Mouse (Mus musculus) T-cell, adult 2 months (primary cell): ENCODE measurements around the gene Mto1.
"Not testable (repeated sequence)": the region's sequence is repeated elsewhere in the genome, so short reads cannot be mapped to it uniquely, and the experiment has no call there.

Experiments
- DNase-seq: peaks from one replicate; pipeline ENCODE4 v3.0.0; 2022; ENCODE audit warnings: low spot score

Gene Mto1

DNA sequence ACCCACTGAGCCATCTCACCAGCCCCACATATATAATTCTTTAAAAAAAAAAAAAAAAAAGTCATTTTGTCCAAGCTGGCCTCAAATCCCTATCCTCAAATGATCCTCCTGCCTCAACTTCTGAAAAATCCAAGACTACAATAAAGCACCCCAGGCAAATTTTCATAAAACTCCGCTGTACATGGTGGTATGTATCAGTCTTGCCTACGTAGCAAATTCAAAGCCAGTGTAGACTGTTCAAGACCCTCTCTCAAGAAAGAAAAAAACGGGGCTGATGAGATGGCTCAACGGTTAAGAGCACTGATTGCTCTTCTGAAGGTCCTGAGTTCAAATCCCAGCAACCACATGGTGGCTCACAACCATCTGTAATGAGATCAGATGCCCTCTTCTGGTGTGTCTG lies 27.9 kb downstream of the Mto1 start:
- no peak for DNase-seq

DNA sequence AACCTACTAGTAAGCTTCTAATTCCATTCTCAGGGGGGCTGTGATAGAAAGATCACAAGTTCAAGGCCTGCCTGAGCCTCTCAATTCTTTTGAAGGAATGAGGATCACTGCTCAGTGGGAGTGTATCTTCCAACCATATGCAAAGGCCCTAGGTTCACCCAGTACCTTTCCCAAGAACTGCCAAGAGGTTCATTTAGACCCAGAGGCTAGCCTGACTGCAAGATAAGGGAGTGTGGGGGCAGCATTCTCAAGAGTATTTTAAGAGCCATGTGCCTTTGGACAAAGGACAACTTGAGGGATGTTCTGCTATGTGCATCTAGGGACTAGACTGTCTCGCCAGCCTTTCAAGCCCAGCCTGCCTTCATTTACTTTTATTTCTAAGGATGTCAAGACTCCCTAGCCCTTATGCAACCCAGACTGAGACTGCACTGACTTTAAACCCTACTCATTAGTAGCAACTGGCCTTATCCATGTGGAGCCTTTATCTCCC lies 28.6 kb downstream of the Mto1 start:
- no peak for DNase-seq

DNA sequence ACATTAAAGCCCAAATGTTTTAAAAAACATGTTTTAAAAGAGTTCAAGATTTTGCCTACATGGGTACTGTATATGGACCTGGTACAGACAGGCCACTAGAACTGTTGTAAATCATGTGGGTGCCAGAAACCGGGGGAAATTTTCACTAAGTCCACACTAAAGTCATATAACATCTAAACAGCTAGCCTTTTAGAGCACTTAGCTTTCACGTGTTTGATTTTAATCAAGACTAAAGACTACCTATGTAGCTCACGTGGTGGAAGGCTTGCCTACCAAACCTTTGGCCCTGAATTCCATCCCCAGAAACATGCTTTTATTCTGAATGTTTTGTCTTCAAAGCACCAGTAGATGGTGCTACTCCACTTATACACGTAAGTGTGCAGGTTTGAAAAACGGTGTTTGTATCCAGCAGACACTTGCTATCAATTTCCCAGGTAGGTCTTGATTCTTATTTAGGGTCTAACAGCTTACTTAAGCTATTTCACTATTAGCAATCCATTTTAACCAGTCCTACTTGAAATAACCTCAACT lies 29.1 kb downstream of the Mto1 start:
- peak; percentile 32 for DNase-seq

DNA sequence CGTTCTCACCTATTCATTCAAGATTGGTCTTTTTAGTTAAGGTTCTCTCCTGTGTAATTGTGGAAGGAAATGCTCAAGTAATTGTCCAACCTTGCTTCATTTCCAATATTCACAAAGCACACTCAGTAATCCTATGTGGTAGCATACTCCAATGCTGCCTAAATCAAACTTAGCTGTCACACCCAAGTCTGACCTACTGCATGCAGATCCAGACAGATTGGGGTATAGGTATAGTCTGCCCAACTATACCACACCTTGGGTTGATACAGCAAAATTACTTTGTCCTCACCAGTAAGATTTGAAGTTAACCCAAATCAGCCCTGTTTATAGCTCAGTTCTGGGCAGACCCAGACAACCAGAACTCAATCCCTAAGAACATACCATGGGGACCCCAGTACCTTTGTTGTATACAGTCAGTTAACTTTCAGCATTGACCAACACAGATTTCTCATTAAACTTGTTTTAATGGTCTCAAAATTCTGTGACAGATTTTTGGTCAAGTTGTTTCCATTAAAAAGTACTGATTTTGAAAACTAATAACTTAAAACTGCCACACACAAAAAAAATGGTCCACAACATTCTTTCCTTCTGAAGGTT lies 30.1 kb downstream of the Mto1 start:
- DNase-seq, result not testable (repeated sequence)

DNA sequence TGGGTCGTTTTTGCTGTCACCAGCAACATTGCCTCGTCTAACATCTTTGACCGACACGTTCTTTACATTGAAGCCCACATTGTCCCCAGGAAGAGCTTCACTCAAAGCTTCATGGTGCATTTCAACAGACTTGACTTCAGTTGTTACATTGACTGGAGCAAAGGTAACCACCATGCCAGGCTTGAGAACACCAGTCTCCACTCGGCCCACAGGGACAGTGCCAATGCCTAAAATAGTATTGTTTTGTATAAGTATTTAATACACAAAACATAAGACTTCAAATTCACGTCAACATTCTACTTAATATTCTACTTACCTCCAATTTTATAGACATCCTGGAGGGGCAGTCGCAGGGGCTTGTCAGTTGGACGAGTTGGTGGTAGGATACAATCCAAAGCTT lies 31.3 kb downstream of the Mto1 start:
- DNase-seq, result not testable (repeated sequence)

DNA sequence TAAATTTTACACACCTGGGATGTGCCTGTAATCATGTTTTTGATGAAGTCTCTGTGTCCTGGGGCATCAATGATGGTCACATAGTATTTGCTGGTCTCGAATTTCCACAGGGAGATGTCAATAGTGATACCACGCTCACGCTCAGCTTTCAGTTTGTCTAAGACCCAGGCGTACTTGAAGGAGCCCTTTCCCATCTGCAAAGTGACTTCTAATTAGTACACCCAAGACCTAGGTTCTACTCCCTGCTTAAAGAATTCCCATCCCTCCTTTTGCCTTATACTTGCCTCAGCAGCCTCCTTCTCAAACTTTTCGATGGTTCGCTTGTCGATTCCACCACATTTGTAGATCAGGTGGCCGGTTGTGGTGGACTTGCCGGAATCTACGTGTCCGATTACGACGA lies 32.2 kb downstream of the Mto1 start:
- DNase-seq, result peak; percentile 17

DNA sequence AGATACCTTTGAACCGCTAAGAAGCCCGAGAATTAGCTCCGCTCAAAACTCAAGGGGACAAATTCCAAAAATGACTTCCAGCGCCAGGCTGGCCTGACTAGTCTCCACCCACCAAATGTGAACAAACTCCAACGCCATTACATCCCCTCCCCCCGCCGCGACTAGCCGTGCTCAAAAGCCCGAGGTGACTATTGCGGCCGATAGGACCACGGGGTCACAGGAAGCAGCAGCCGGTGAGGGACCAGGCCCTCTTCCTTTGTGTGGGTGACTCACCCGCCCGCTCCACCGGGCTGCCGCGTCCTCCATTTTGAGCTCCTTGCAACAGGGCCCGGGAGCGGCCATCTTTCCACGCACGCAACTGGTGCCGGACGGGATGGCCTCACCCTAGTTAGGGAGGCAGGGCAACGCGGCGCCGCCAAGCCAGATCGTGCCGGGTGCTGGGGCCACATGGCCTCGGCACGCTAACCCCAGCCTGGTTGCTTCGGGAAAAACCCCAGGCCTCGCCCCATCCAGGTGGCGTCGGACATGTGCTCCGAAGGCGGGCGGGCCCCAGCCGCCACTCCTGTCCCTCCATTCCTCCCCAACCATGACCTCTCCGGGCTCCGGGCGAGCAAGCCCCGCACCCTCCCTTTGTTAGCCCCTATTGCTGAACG lies 32.8 kb downstream of the Mto1 start:
- DNase-seq, result peak; percentile 80

DNA sequence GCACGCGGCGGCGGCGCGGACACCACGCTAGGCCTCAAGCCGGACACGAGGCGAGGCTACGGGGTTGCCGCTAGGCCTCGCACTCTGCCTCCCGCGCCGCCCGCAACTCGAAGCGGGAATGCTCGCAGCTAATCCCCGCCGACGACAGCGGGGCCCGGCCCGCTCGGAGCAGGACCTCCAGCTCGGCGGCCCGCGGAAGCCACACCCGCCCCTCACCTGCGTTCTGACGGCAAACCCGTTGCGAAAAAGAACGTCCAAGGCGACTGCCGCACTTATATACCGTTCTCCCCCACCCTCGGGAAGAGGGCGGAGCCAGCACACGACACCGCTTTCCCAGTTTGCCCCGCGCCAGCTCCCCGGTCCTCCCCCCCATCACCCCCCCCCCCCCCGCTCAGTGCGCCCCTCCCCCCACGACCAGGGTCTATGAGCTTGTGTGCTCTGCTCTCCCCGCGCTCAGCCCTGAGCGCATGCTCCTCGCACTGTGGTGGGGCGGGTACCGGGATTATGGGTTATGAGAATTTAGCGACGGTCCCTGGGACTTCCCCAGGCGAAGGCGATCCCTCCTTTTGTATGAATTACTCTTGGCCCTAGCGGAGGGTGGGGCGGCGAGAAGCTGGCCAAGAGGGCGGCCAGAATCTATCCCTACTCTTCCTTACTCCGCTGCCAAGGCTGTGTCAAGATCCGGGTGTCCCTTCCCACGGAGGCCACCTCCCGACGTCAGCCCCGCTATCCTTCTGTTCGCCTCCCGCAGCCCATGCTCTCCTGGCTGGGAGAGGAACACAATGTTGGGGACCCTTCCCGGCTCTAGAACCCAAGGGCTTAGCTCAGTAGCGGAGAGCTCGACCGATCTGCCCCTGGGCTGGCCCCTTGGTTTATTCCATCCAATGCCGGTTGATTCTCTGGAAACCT lies 33.7 kb downstream of the Mto1 start:
- DNase-seq, result peak; percentile 95

DNA sequence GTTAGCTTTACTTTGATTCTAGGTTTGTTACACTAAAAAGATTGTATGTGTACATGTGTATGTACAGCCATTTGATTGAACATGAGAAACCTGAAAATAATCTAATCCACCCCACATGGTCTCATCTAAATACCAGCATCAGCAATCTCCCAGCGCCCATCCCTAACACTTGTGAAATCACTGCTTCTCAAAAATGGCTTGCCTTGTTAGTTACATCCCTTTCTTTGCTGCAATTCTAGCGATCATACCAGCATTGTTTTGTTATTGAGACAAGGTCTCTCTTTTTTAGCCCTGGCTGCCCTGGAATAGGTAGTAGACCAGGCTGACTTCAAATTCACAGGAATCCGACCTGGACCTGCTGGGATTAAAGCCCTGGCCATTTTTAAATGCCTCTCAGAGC lies 34.4 kb downstream of the Mto1 start:
- no peak for DNase-seq

DNA sequence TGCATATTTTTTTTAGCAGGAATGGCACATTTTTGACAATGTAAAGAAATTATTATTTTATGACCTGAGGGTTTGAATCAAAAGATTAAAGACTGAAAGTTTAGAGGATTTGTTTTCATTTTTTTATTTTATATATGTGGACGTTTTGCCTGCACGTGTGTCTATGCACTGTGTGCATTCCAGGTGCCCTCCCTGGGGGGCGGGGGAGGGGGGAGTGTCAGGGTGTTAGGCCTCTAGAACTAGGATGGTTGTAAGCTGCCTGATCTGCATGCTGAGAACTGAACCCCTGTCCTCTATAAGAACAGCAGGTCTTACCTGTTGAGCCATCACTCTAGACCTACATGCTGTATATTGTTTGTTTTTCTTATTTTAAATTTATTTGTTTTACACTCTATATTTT lies 36.7 kb downstream of the Mto1 start:
- no peak for DNase-seq

DNA sequence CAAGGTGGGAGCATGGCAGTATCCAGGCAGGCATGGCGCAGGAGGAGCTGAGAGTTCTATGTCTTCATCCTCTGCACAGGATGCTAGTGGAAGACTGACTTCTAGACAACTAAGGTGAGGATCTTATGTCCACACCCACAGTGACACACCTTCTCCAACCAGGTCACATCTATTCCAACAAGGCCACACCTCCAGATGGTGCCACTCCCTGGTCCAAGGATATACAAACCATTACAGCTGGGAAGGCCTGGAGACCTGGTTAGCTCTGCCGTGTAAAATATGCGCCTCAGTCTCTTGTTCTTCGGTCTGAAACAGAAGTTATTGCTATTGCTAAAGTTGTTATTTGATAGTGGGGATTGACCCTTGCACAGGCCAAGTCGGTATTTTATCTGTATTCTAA lies 40.0 kb downstream of the Mto1 start:
- DNase-seq, result not testable (repeated sequence)

DNA sequence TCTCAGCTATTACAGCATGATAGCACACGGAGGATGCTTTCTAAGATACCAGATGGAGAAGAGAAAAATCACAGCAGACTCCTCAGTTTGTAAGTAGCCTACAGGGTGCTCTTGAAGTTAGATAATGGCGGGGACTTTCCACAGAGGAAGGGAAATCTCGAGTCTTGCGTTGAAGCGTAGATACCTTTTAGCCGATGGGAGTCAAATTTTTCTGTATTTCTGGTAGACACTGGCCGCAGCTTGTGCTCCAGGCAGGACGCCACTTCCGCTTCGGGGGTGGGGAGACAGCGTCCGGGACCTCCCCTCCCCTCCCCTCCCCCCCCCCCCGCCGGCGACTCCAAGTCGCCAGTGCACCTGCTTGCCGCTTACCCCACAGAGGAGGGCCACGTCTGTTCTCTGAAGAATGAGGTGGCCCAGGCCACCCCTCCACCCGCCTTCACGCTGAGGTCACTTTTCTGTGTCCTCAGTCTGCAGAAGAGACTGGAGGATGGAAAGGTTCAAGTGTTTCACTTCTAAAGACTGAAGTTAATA lies 40.9 kb downstream of the Mto1 start, which contains the start of gene Eef1a1:
Eef1a1 (minus strand) TSS at position 262 of the 531 bp plus-strand sequence.
- DNase-seq, result peak; percentile 60

DNA sequence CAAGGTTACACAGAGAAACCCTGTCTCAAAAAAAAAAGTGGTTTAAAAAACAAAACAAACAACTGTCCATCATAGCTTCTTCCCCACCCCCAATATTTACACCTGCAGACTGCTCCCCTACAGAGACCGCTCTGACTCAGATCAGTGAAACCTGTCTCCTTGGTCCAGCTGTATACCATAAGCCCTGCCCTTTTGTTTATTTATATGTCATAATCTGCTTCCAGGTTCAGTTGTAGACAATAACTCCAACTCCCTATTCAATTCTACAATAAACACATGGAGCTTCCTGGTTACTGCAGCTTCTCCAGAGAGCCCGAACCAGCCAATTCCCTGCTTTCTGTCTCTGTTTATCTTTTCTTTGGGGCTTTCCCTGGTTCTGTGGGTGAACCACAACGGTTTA lies 43.2 kb downstream of the Mto1 start:
- no peak for DNase-seq

DNA sequence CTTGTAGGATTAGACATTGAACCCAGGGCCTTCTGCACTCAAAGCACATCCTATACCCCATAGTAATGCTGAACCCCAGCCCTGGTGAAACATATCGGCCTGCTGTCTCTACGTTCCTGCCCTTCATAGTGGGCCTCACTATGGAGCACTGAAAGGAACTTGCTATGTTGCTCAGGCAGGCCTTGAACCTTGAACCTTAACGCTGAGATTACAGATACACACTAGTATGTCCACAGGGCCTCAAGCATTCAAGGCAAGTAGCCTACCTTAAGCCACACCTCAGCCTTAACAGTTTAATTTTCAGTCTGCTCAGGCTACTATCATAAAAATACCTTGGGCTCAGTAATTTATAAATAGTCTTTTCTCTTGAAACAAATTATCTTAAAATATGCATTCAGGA lies 44.2 kb downstream of the Mto1 start:
- DNase-seq, result no peak

DNA sequence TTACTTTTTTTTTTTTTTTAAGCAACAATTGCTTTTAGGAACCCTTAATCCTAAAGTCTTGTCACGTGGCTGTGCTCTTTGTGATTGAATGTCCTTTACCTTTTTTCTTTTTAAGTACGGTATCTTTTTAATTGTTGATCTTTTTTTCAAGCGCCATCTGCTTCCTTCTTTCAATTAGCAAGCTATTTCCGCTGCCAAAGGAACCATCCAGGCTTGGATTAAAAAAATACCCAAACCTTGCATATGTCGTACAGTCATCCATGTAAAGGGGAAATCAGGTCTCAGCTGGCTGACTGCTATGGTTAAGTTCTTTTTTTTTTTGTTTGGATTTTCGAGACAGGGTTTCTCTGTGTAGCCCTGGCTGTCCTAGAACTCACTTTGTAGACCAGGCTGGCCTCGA lies 45.2 kb downstream of the Mto1 start:
- DNase-seq, result no peak

DNA sequence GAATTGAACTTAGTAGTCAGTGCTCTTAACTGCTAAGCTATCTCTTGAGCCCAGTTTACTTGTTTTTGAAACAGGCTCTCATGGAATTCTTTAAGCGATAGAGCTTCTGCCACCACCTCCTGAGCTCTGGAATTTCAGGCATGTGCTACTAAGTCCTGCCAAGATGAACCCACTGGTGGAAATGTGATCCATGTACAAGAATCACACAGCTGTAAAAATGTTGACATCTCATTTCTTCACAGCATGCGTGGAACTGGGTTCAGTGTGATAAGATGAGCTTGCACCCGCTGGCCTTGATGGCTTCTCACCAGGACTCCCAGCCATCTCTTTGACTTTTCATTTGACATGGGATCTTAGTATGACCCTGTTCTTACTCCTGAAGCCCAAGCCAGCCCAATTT lies 52.4 kb downstream of the Mto1 start:
- DNase-seq, result no peak

DNA sequence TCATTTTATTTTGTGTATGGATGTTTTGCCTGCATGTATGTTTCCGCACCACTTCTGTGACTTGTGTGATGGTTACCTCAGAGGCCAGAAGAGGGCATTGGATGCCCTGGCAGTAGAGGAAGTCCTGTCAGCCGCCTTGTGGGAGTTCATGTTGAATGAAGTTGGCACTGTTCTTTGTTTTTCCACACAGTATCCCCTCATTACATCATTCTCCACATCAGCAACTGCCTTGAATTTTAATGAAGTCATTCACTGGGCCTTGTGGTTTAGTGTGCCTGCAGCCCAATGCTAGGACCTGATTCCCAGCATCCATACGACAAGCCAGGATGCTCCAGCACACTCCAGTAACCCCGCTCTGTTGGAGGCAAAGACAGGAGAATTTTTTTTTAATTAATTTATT lies 53.3 kb downstream of the Mto1 start:
- DNase-seq, result no peak

DNA sequence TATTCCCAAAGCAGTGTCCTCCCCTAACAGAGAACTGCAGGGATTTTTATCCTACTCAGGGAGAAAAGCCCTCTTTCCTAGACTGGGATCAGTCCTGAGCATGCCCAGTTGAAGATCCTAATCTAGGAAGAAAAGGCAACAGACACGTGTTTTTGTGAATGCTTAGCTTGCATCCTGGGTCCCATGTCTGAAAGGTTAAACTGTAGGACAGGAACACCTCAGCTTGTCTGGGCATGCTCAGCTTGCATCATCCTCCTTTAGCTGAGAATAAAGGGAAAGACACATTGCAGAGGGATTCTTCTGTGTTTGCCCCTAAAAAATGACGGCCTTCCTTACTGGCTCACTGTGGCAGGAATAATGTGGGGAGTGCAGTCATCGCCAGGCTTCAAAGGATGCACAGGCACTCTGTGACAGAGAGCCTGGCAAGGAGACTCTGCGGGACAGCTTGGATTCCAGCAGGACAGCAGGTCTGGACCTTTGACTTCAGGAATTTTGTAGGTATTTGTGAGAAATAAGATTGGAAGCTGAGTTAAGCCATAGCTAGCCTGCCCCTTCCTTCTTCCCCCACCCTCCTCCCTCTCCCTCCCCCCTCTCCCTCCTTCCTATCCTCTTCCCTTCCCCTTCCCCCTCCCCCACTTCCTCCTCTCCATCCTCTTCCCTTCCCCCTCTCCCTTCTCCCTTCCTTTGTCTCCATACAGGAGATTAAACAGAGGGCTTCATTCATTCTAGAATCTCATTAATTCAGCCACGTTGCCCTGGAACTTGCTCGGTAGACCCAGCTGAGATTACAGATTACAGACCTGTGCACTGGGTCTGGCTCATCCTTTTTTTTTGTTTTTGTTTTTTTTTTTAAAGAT lies 55.4 kb downstream of the Mto1 start:
- no peak for DNase-seq

DNA sequence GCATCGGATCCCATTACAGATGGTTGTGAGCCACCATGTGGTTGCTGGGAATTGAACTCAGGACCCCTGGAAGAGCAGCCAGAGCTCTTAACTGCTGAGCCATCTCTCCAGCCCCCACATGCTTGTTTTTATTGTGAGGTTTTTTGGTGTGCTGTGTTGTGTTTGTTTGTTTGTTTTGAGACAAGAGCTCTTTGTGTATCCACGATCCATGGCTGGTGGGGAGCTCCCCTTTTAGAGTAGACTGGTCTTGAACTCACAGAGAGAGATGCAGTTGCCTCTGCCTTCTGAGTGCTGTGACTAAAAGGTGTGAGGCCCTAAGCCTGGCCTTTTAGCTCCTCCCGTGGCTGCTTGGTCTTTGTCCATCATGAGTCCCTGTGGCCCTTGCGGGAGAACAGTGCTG lies 56.1 kb downstream of the Mto1 start:
- DNase-seq, result no peak

DNA sequence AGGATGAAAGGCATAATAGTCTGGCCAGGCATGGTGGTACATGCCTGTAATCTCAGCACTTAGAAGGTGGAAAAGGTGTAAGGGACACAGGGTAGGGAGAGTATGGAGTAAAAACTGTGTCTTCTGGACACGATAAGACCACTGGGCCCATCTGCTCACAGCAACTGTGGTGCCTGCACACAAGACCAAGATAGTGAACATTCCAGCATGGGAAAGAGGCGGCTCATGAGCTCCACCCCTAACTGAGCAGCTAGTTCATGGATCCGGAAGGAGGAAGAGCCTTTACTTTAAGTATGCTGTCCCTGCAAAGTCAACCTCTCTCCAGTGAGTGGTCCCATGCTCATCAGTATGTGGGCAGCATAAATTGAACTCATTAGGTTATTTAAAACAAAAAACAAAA lies 56.7 kb downstream of the Mto1 start:
- no peak for DNase-seq

DNA sequence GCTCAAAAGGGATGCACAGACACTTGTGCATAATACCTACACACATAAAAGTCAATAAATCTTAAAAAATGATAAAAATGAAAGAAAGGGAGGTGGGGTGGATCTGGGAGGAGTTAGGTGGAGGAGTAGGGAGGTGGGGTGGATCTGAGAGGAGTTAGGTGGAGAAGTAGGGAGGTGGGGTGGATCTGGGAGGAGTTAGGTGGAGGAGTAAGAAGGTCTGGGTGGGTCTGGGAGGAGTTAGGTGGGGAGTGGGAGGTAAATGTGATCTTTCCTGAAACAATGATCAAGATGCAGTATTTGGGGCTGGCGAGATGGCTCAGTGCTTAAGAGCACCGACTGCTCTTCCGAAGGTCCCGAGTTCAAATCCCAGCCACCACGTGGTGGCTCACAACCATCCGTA lies 57.2 kb downstream of the Mto1 start:
- no peak for DNase-seq
